Mouse (Mus musculus) embryonic fibroblast, embryonic 13.5 days (primary cell): ENCODE measurements around the gene Med19.

ENCODE experiments used
- CTCF ChIP-seq: IDR thresholded peaks from 2 replicates; pipeline ENCODE4 v1.5.1; 2011; ENCODE audit warnings: mild to moderate bottlenecking, control low read depth, low read length, moderate library complexity, borderline replicate concordance; ENCODE audit not compliant: insufficient read depth
- POLR2A ChIP-seq: IDR thresholded peaks from 2 replicates; pipeline ENCODE4 v1.6.1; 2011; ENCODE audit warnings: low read depth, mild to moderate bottlenecking, control low read depth, low read length, moderate library complexity

GRCm38 (mm10) chr2:84662866-84663265 lies 15.3 kb upstream of the Med19 start:
- TF ChIP-seq CTCF (no peak), POLR2A (no peak)
